Mouse (Mus musculus): Measurements from ENCODE around the gene Gm20219.

The Gm20219 gene

GRCm38 (mm10) chr17:56554122-56554551 is at the start of gene Gm20219:
Gene Gm20219, minus strand, starts transcription at chr17:56554387.
- peak in 1 of 2 experiments; percentile 44 for DNase-seq

GRCm38 (mm10) chr17:56604070-56604380 is 49.8 kb upstream of the Gm20219 start:
- DNase-seq: no peak

- DNase-seq: no peak
Observed at GRCm38 (mm10) chr17:56603186-56604069, 49.2 kb upstream of the Gm20219 start.

- DNase-seq: no peak
Observed at GRCm38 (mm10) chr17:56593527-56594271, 39.5 kb upstream of the Gm20219 start.

- DNase-seq: no peak
Observed at GRCm38 (mm10) chr17:56592553-56592952, 38.4 kb upstream of the Gm20219 start.

GRCm38 (mm10) chr17:56588921-56589320 is 34.7 kb upstream of the Gm20219 start:
- DNase-seq: no peak

DNA sequence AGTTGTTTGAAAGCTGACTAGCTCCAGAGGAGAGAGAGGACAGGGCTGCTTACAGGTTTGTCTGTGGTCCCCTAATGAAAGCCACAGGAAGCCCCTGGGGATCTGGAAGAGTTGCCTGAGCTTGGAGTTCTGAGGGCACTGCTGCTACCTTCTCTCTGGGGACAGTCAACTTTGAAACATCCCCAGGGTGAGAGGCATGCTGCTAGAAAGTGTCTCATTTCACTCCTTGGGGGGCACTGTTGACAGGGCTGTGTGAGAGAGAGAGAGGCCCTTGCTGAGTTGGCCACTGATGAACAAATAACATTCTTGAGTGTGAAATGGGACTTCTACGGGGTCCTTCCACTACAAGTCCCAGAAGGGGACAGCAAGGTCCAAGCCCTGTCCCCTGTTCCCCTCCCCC is 33.6 kb upstream of the Gm20219 start:
- no peak for DNase-seq

- DNase-seq: peak; percentile 34 to 71
Observed at GRCm38 (mm10) chr17:56585171-56585821, 31.1 kb upstream of the Gm20219 start.

DNA sequence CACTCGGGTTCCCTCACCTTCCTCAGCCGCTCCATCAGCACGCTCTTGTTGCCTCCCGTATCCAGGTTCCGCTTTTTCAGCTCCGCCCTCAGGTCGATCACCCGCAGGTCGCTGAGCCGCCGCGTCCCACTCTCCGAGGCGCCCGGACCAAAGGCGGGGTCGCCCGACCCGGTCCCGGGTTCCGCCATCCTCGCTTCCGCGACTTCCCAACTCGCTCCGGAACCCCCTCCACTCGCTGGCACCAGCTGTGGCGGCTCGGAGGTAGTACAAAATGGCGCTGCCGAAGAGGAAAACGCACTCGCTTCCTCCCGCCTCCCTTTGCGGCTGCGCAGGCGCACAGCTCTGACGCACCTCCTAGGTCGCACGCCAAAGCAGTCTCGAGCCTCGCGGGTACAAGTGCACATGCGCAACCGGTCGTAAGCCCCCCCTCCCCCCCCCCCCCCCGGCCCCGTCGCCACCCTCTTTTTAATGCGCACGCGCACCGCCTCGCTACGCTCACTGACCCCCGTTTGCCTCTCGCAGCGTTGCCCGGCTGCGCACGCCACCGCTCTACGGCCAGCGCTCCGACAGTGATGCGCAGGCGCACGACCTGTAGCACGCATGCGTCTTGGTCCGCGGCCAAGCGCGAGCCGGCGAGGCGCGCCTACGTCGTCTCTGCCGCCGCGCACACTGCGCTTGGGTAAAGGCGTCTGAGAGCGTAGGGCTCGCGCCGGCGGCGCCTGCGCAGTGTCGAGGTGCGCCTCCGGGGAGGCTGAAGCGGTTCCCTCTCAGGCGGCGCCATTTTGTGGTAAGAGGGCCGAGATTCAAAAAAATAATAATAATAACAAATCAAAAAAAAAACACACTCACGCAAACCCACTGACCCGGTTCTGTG is 30.3 kb upstream of the Gm20219 start, which contains the start of the genes Safb2 and Safb:
Safb2 (minus strand) TSS at position 329 of the 874 bp plus-strand sequence.
Safb (plus strand) TSS at position 569 of the 874 bp plus-strand sequence.
- DNase-seq: peak; percentile 98 to 99

DNA sequence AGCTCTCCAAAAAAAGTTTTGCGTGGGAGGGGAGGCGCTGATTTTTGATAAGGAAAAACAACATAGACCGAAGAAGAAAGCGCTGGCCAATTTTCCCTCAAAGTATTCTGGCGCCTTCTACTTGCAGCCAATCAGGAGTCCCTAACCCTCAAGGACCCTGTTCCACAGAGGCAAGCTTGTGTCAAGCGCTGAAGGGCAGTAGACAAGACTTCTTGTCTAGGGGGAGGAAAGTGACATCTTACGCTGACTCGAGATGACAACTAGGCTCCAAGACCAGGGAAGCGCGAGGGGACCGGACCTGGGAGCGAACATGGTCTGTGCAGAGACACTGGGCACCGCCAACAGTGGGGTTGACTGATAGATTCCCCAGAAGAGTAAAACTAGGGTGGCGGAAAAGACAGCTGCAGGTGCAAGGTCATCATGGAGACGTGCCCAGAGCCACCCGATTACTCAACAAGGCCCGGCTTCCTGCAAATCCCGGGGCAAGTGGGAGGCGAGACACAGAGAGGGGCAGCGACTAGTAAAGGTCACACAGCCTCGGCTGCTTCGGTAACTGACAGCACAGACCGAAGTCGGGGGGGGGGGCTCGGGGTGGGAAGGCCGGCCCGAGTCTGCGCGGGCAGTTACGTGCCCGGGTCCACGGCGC is 29.5 kb upstream of the Gm20219 start:
- DNase-seq: peak in 1 of 2 experiments; percentile 29

DNA sequence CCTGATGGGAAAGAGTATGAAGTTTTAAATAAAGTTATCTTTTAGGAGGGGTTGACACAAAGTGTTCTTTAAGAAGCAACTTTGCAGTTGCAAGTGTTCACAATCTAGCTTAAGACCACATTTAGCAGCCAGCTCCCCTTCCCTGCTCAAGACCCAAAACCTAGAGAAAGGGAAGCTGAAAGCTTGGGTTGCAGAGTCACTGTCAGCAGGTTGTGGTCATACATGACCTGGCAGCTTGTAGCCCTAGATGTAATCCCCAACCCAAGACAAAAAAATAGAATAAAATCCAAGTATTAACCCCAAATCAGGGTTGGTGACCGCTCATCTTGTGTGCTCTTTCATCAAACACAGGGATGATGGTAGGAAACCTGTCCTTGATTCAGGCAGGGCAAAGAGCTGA is 28.9 kb upstream of the Gm20219 start:
- no peak for DNase-seq

DNA sequence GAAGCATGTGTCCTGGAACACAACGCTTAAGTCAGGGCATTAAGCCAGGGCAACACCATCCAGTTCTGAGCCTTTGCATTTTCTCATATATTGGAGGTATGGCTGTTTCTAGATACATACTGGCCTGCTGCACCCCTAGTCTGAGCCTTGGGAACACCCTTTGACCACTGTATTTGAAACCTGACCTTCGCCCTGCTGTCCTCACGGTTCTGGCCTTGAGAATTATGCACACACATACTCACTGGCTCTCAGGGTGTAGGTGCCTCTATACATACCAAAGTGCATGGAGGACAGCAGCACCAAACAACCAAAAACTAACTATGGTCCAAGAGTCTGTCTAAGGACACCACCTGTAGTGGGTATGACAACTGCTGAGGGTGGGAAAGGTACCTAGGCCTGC is 18.8 kb upstream of the Gm20219 start:
- peak in 1 of 2 experiments; percentile 34 for DNase-seq

GRCm38 (mm10) chr17:56572154-56572553 is 18.0 kb upstream of the Gm20219 start:
- DNase-seq: peak in 1 of 2 experiments; percentile 63

- no peak for DNase-seq
Observed at GRCm38 (mm10) chr17:56570287-56570686, 16.1 kb upstream of the Gm20219 start.

DNA sequence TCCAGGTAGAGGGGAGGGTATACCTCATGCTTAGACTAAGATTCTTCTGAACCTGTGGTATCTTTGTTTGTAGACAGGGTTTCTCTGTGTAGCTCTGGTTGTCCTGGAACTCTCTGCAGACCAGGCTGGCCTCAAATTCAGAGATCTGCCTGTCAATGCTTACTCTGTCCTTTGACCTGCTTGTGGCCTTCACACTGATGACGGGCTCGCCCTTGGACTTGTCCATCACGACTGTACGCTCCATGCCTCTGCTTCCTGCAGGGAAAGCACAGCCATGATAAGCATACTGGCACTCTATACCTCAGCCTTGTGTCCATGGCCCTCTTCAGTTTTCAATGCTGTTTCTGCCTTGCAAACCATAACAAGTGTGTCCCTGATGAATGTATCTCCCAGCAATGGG is 13.2 kb upstream of the Gm20219 start:
- DNase-seq: no peak

DNA sequence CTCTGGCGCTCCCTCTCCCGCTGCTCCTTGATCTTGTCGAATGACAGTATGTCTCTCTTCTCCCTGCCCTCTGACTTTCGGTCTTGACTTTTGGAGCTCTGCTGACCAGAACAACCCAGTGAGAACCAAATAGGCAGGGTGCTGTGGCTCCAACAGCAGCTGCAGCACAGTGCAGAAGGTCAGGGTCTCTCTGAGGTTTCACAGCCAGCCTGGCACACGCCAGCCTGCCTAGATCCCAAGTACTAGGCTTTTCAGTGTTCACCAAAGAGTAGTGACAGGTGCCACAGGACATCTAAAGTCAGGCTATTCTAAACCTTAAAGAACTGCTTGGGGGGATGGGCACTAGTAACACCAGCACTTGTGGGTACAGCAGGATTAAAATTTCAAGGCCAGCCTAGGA is 12.7 kb upstream of the Gm20219 start:
- no peak for DNase-seq

GRCm38 (mm10) chr17:56566293-56566692 is 12.1 kb upstream of the Gm20219 start:
- peak in 1 of 2 experiments; percentile 48 for DNase-seq

- DNase-seq: no peak
Observed at GRCm38 (mm10) chr17:56561866-56562265, 7.7 kb upstream of the Gm20219 start.

- no peak for DNase-seq
Observed at GRCm38 (mm10) chr17:56560131-56560530, 5.9 kb upstream of the Gm20219 start.

GRCm38 (mm10) chr17:56559386-56559785 is 5.2 kb upstream of the Gm20219 start:
- DNase-seq: no peak

GRCm38 (mm10) chr17:56558448-56558847 is 4.3 kb upstream of the Gm20219 start:
- peak; percentile 37 to 81 for DNase-seq

Measured in kidney, postnatal 36 days (tissue).